Mouse (Mus musculus) hindbrain, embryonic 12.5 days (tissue): ENCODE data around the gene Antxr1. TPM values are rescaled to one million over a fixed set of nuclear protein-coding genes. Genes with fewer than 3 reads are reported as not detected.

Experiments
- ATAC-seq: fragments of 200-750 bp; cut with Nextera tagmentation; 2 replicates; pipeline ENCODE4 v1.8.0; 2017; ENCODE audit warnings: moderate TSS enrichment; ENCODE audit not compliant: low FRiP score
- H3K27ac ChIP-seq: fragments of 300-500 bp; sonication (generic); 2 replicates; pipeline ENCODE4 v1.5.1; 2016; ENCODE audit warnings: mild to moderate bottlenecking
- H3K27me3 ChIP-seq: fragments of 300-500 bp; sonication (generic); 2 replicates; pipeline ENCODE4 v1.6.1; 2016; ENCODE audit warnings: mild to moderate bottlenecking
- H3K36me3 ChIP-seq: fragments of 300-500 bp; sonication (generic); 2 replicates; pipeline ENCODE4 v1.6.1; 2016; ENCODE audit warnings: mild to moderate bottlenecking
- H3K4me1 ChIP-seq: fragments of 300-500 bp; sonication (generic); 2 replicates; pipeline ENCODE4 v1.6.1; 2016
- H3K4me2 ChIP-seq: fragments of 300-500 bp; sonication (generic); replicated peaks from 2 replicates; pipeline ENCODE4 v1.6.1; 2016; ENCODE audit warnings: mild to moderate bottlenecking
- H3K4me3 ChIP-seq: fragments of 300-500 bp; sonication (generic); 2 replicates; pipeline ENCODE4 v1.5.1; 2016; ENCODE audit warnings: mild to moderate bottlenecking
- H3K9ac ChIP-seq: fragments of 300-500 bp; sonication (generic); 2 replicates; pipeline ENCODE4 v1.6.1; 2016; ENCODE audit warnings: mild to moderate bottlenecking, moderate library complexity
- H3K9me3 ChIP-seq: fragments of 300-500 bp; sonication (generic); replicated peaks from 2 replicates; pipeline ENCODE4 v1.6.1; 2016; ENCODE audit warnings: mild to moderate bottlenecking
- WGBS: fragments of 180-500 bp; shearing (Covaris S2); methylation state at CpG from one replicate; pipeline ENCODE4 v1.1.7; 2016; 5-methylcytosine and 5-hydroxymethylcytosine counted together
- polyA plus RNA-seq: library from polyadenylated mRNA; unstranded; fragments of >200 nt; fragmentation: Nextera tagmentation; extraction: Ambion mirVana; gene quantifications from 2 replicates; pipeline ENCODE4 v1.2.1, GENCODE M21; 2016

The Antxr1 gene
- polyA plus RNA-seq, 1 experiment from 2014 or later: 5.0 TPM

DNA sequence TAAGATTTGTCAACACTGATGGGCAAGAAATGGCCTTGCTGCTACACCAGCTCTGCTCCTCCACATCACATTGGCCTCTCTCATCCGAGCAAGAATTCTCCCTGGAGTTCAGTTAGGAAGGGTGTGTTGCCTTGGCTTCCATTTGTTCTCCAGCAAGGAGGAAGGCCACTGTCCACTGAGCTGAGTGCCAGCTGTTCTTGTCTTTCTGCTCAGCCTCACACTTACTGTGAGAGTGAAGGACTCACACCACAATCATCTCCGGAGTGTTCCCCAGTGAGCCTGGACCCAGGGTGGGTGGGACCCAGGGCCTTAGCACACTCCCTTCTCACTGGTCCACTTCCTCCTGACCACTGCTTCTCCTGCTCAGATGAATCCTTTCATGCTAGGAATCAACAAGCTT lies 8.7 kb downstream of the Antxr1 start:
- no peaks in the 10 kb centered on the region for H3K27me3 ChIP-seq
- 96% methylated on average over 2 of the region's 2 CpGs for WGBS
- H3K36me3 ChIP-seq: no peaks in the 10 kb centered on the region
- H3K4me1 ChIP-seq: peaks cover 7% of the 10 kb centered on the region; the same call in 1 of the 2 replicates
- no peak overlapping the region for H3K9ac ChIP-seq
- ATAC-seq: no peak
- no peak overlapping the region for H3K4me3 ChIP-seq
- no peaks in the 10 kb centered on the region for H3K9me3 ChIP-seq
- no peak overlapping the region for H3K4me2 ChIP-seq
- H3K27ac ChIP-seq: no peak overlapping the region

GRCm38 (mm10) chr6:87323381-87323780 lies 12.2 kb downstream of the Antxr1 start:
- no peak for ATAC-seq
- no peak overlapping the region for H3K4me2 ChIP-seq
- H3K9ac ChIP-seq: no peak overlapping the region
- H3K9me3 ChIP-seq: no peaks in the 10 kb centered on the region
- H3K4me1 ChIP-seq: no peaks in the 10 kb centered on the region
- H3K27me3 ChIP-seq: no peaks in the 10 kb centered on the region
- no peak overlapping the region for H3K4me3 ChIP-seq
- 86% methylated on average over 2 of the region's 2 CpGs for WGBS
- no peak overlapping the region for H3K27ac ChIP-seq
- H3K36me3 ChIP-seq: no peaks in the 10 kb centered on the region

DNA sequence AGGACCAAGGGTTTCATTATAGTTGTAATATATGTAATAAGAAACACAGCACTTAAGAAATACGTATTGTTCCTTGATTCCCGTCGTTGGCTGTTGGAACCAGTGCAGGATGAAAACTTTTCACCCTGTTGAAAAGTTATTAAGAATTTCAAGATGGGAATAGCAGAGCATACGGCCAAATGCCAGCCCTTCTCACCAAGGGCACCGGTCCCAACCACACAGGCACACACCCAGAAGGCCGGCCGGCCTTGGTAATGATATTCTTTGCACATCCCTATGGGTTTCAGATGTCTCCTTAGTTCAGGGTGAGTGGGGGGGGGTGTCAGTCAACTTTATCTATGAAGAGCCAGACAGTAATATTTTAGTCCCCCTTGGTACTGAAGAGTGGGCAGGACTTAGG lies 17.0 kb downstream of the Antxr1 start:
- Histone ChIP-seq H3K36me3 (no peaks in the 10 kb centered on the region), H3K4me3 (no peak overlapping the region), H3K4me2 (no peak overlapping the region), H3K9ac (no peak overlapping the region), H3K9me3 (no peaks in the 10 kb centered on the region), H3K4me1 (no peaks in the 10 kb centered on the region), H3K27me3 (no peaks in the 10 kb centered on the region), H3K27ac (no peak overlapping the region)
- WGBS: 95% methylated on average over 7 of the region's 7 CpGs
- ATAC-seq: no peak

DNA sequence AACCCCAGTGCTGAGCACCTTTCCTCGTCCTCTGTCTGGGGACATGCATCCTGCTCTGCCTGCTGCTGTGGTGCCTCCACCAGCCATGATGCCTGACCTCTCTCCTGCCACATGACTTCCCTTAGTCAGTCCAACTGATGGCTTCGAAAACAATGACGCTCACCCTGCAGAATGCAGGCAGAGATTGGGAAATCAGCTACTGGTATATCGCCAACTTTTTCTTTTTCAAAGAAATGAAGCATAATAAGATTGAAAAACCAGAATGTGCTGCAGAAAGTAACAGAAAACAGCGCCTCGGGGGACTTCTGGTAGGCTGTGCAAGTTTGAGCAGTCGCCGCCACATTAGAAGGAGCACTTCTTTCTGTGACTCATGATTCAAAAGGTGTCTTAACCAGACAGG lies 18.7 kb downstream of the Antxr1 start:
- Histone ChIP-seq H3K27ac (no peak overlapping the region), H3K9me3 (no peaks in the 10 kb centered on the region), H3K4me2 (no peak overlapping the region), H3K9ac (no peak overlapping the region), H3K4me1 (no peaks in the 10 kb centered on the region), H3K27me3 (no peaks in the 10 kb centered on the region), H3K4me3 (no peak overlapping the region), H3K36me3 (no peaks in the 10 kb centered on the region)
- WGBS: 85% methylated on average over 8 of the region's 8 CpGs
- ATAC-seq: no peak

- Histone ChIP-seq H3K27ac (no peak overlapping the region), H3K4me3 (no peak overlapping the region), H3K9me3 (no peaks in the 10 kb centered on the region), H3K4me1 (no peaks in the 10 kb centered on the region), H3K9ac (no peak overlapping the region), H3K36me3 (peaks cover 1% of the 10 kb centered on the region; the same call in 1 of the 2 replicates), H3K4me2 (no peak overlapping the region), H3K27me3 (no peaks in the 10 kb centered on the region)
- no peak for ATAC-seq
- WGBS: 73% methylated on average over 4 of the region's 4 CpGs
These were observed 22.9 kb downstream of the Antxr1 start for GRCm38 (mm10) chr6:87312761-87313160.

DNA sequence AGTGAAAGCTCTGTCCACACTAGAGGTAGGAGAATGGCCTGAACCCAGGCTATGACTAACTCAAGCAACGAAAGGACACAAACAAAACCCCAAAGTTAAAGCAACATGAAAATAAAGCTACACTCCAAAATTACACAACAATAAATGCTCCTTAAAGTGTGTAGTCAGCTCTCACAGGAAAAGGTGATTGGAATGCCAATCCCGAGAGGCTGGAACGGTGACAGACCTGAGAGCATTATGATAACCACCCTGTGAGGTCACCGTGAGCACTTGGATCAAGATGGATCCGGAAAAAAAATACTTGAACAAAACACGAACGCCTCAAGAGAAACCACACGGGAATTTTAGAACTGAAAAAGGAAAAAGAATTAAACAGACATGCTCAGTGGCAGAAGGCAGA lies 31.1 kb downstream of the Antxr1 start:
- Histone ChIP-seq H3K4me2 (no peak overlapping the region), H3K9me3 (no peaks in the 10 kb centered on the region), H3K9ac (no peak overlapping the region), H3K36me3 (peaks cover 9% of the 10 kb centered on the region), H3K4me3 (no peak overlapping the region), H3K27ac (no peak overlapping the region), H3K4me1 (peaks cover 9% of the 10 kb centered on the region; the same call in 1 of the 2 replicates), H3K27me3 (no peaks in the 10 kb centered on the region)
- no peak for ATAC-seq
- 88% methylated on average over 8 of the region's 8 CpGs for WGBS

DNA sequence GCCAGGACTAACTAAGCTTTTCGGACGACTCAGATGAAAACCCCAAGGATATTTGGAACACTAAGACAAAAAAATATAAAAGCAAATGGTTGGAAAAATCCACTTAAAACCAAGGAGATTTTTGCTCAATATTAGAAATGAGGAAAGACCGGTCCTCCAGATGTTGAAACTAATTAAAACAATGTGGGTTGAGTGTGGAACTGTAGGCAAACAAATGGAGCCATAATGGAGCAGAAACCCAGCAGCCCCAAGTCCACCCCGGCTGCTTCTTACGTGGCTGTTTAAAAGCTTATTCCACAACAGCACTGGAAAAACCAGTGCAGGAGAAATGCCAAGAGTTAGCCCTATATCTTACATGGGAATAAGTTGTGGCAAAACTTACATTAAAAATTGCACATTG lies 32.9 kb downstream of the Antxr1 start:
- Histone ChIP-seq H3K27me3 (no peaks in the 10 kb centered on the region), H3K36me3 (peaks cover 7% of the 10 kb centered on the region), H3K27ac (no peak overlapping the region), H3K9me3 (no peaks in the 10 kb centered on the region), H3K4me1 (peaks cover 9% of the 10 kb centered on the region; the same call in 1 of the 2 replicates), H3K4me3 (no peak overlapping the region), H3K4me2 (no peak overlapping the region), H3K9ac (no peak overlapping the region)
- no peak for ATAC-seq
- WGBS: 65% methylated on average over 5 of the region's 5 CpGs

DNA sequence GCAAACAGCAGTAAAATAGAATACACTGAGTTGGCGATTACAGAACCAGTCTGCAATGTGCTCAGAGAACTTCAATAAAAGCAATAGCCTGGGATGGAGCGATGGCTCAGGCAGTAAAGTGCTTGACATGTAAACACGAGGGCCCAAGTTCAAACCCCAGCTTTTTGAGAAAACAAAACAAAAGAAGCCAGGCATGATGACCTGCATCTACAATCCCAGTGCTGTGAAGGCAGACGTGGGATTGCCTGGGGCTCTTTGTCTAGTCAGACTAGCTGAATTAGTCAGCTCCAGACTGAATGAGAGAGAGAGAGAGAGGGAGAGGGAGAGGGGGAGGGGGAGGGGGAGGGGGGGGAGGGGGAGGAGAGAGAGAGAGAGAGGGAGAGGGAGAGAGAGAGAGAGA lies 33.6 kb downstream of the Antxr1 start:
- no peak overlapping the region for H3K9ac ChIP-seq
- no peaks in the 10 kb centered on the region for H3K9me3 ChIP-seq
- H3K27ac ChIP-seq: no peak overlapping the region
- H3K27me3 ChIP-seq: no peaks in the 10 kb centered on the region
- peaks cover 9% of the 10 kb centered on the region; the same call in 1 of the 2 replicates for H3K4me1 ChIP-seq
- WGBS: 45% methylated on average over 4 of the region's 4 CpGs
- peaks cover 3% of the 10 kb centered on the region; the same call in 1 of the 2 replicates for H3K36me3 ChIP-seq
- H3K4me3 ChIP-seq: no peak overlapping the region
- ATAC-seq: no peak
- H3K4me2 ChIP-seq: no peak overlapping the region

DNA sequence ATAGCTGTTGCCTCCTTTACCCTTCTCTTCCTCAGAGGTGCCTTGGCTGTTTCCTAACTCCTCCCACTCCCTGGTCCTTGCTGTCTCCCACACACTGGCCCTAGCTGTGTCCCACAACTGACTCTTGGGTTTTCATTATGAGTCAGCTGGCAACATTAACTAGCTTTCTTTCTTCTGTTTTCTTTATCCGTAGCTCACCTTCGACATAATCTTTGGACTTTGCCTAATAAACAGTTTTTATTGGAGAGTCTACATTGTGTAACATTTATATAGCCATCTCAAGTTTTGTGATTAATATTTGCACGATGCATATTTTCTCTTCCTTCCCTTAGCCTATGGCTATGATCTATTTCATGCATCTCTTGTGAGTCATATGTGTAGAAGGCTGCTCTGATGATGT lies 40.7 kb downstream of the Antxr1 start:
- ATAC-seq: no peak
- no peak overlapping the region for H3K9ac ChIP-seq
- H3K4me3 ChIP-seq: no peak overlapping the region
- no peak overlapping the region for H3K4me2 ChIP-seq
- H3K4me1 ChIP-seq: no peaks in the 10 kb centered on the region
- H3K27ac ChIP-seq: no peak overlapping the region
- no peaks in the 10 kb centered on the region for H3K27me3 ChIP-seq
- 89% methylated on average over 3 of the region's 3 CpGs for WGBS
- H3K9me3 ChIP-seq: no peaks in the 10 kb centered on the region
- H3K36me3 ChIP-seq: no peaks in the 10 kb centered on the region

DNA sequence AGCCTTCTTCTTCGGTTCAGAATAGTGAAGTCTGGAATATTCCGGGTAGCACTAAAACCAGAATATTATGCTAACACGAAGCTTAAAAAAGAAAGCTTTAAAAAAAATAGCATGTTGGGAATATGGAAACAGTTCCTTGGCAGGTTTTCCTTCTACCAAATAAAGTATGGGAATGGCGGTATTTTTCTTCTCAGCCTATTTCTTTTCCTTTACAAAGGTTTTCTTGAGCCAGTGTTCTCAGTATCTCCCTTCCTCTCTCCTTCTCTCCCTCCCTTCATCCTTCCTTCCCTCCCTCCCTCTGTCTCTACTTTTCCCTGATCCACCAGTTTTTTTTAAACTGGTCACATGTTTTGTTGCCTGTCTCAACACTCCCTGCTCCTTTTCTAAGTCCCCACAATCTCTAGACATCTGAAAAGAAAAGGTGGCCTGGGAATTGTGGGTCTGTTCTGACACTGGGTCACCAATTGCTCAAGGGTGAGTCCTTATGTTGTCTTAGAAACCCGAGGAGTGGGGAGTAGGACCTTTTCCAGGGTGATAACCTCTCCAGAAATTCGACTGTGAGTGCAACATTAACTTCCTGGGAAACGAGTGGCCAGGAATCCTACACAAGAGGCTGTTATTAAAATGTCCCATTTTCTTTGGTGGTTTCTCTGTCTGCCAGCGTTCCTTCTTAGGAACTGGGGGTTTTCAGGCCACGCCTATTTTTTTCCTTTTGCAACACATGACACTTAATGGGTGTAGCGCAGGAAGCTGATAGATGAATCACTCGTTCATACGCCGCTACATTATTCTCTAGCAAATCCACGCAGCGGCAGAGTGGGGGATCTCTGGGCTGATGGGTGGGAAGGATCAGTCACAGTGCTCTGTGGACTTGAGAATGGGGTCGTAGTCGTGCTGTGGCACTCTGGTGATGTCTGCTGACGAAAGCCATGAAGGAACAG lies 42.4 kb downstream of the Antxr1 start:
- H3K9me3 ChIP-seq: no peaks in the 10 kb centered on the region
- H3K4me1 ChIP-seq: no peaks in the 10 kb centered on the region
- H3K4me3 ChIP-seq: no peak overlapping the region
- H3K27me3 ChIP-seq: no peaks in the 10 kb centered on the region
- H3K4me2 ChIP-seq: no peak overlapping the region
- WGBS: 86% methylated on average over 18 of the region's 18 CpGs
- no peak overlapping the region for H3K27ac ChIP-seq
- no peaks in the 10 kb centered on the region for H3K36me3 ChIP-seq
- H3K9ac ChIP-seq: no peak overlapping the region
- ATAC-seq: no peak

DNA sequence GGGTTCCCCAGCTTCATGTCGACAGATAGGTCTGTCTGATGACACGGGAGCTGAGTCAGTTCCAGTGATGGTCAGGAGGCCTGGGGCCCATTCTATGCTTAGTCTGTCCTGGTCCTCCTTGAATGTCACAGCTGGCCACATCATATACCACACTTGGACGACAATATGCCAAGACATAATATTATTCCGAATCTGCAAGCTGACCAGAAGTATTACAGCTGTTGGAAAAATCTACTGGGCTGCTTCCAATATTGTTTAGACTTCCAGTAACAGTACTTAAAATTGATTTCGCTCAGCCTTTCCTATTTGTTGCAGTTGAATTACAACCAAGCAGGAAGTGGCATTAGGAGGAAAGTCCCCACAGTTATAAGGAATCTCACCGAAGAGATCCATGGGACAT lies 48.4 kb downstream of the Antxr1 start:
- no peaks in the 10 kb centered on the region for H3K4me1 ChIP-seq
- no peak overlapping the region for H3K27ac ChIP-seq
- no peak overlapping the region for H3K4me2 ChIP-seq
- no peak overlapping the region for H3K4me3 ChIP-seq
- H3K36me3 ChIP-seq: 0 out of 2 replicates have a peak, but pooled peaks cover 9% of the 10 kb centered on the region
- no peak for ATAC-seq
- H3K27me3 ChIP-seq: no peaks in the 10 kb centered on the region
- no peak overlapping the region for H3K9ac ChIP-seq
- WGBS: 88% methylated on average over 6 of the region's 6 CpGs
- no peaks in the 10 kb centered on the region for H3K9me3 ChIP-seq

GRCm38 (mm10) chr6:87285365-87285749 lies 50.3 kb downstream of the Antxr1 start:
- Histone ChIP-seq H3K4me2 (no peak overlapping the region), H3K27ac (no peak overlapping the region), H3K4me1 (no peaks in the 10 kb centered on the region), H3K36me3 (0 out of 2 replicates have a peak, but pooled peaks cover 9% of the 10 kb centered on the region), H3K4me3 (no peak overlapping the region), H3K27me3 (no peaks in the 10 kb centered on the region), H3K9ac (no peak overlapping the region), H3K9me3 (no peaks in the 10 kb centered on the region)
- no peak for ATAC-seq
- WGBS: 84% methylated on average over 7 of the region's 7 CpGs
